Mouse (Mus musculus): Measurements from ENCODE around the gene Tnik. TPM values are rescaled to one million over a fixed set of nuclear protein-coding genes. Genes with fewer than 3 reads are reported as not detected.

Gene Tnik
- polyA plus RNA-seq, 1 experiment from 2014 or later = 106 TPM

GRCm38 (mm10) chr3:28705522-28706137 lies 442.6 kb downstream of the Tnik start:
- ATAC-seq (ENCODE audit: low read depth) = no peak
- Histone ChIP-seq H3K4me3 (ENCODE audit: low read depth, low read length) (no peak overlapping the region), H3K9me3 (ENCODE audit: control insufficient read depth, low read length) (no peaks in the 10 kb centered on the region), H3K9ac (replicated peaks; ENCODE audit: low read depth, low read length) (no peak overlapping the region), H3K27ac (ENCODE audit: low read depth, low read length) (no peak overlapping the region), H3K36me3 (ENCODE audit: control insufficient read depth, insufficient read depth, low read length) (no peaks in the 10 kb centered on the region), H3K4me1 (ENCODE audit: control insufficient read depth, insufficient read depth, low read length) (no peaks in the 10 kb centered on the region), H3K27me3 (ENCODE audit: control insufficient read depth, insufficient read depth, low read length) (no peaks in the 10 kb centered on the region), H3K4me2 (ENCODE audit: low read depth, low read length) (no peak overlapping the region)
- WGBS = 72% methylated on average over 10 of the region's 10 CpGs

GRCm38 (mm10) chr3:28706736-28707135 lies 443.7 kb downstream of the Tnik start:
- H3K9me3 ChIP-seq (ENCODE audit: control insufficient read depth, low read length) = no peaks in the 10 kb centered on the region
- H3K36me3 ChIP-seq (ENCODE audit: control insufficient read depth, insufficient read depth, low read length) = no peaks in the 10 kb centered on the region
- H3K27me3 ChIP-seq (ENCODE audit: control insufficient read depth, insufficient read depth, low read length) = no peaks in the 10 kb centered on the region
- no peak overlapping the region for H3K4me3 ChIP-seq (ENCODE audit: low read depth, low read length)
- ATAC-seq (ENCODE audit: low read depth) = no peak
- H3K4me1 ChIP-seq (ENCODE audit: control insufficient read depth, insufficient read depth, low read length) = no peaks in the 10 kb centered on the region
- no peak overlapping the region for H3K4me2 ChIP-seq (ENCODE audit: low read depth, low read length)
- WGBS = 85% methylated on average over 4 of the region's 4 CpGs
- H3K27ac ChIP-seq (ENCODE audit: low read depth, low read length) = no peak overlapping the region
- no peak overlapping the region for H3K9ac ChIP-seq (replicated peaks; ENCODE audit: low read depth, low read length)

- Histone ChIP-seq H3K27me3 (ENCODE audit: control insufficient read depth, insufficient read depth, low read length) (no peaks in the 10 kb centered on the region), H3K36me3 (ENCODE audit: control insufficient read depth, insufficient read depth, low read length) (no peaks in the 10 kb centered on the region), H3K27ac (ENCODE audit: low read depth, low read length) (no peak overlapping the region), H3K4me3 (ENCODE audit: low read depth, low read length) (no peak overlapping the region), H3K9me3 (ENCODE audit: control insufficient read depth, low read length) (no peaks in the 10 kb centered on the region), H3K4me2 (ENCODE audit: low read depth, low read length) (no peak overlapping the region), H3K9ac (replicated peaks; ENCODE audit: low read depth, low read length) (no peak overlapping the region), H3K4me1 (ENCODE audit: control insufficient read depth, insufficient read depth, low read length) (no peaks in the 10 kb centered on the region)
- WGBS = 84% methylated on average over 1 of the region's 1 CpGs
- no peak for ATAC-seq (ENCODE audit: low read depth)
These were observed 446.7 kb downstream of the Tnik start for GRCm38 (mm10) chr3:28709740-28710139.

GRCm38 (mm10) chr3:28713913-28714698 lies 451.1 kb downstream of the Tnik start:
- Histone ChIP-seq H3K9me3 (ENCODE audit: control insufficient read depth, low read length) (no peaks in the 10 kb centered on the region), H3K4me2 (ENCODE audit: low read depth, low read length) (no peak overlapping the region), H3K4me3 (ENCODE audit: low read depth, low read length) (no peak overlapping the region), H3K27ac (ENCODE audit: low read depth, low read length) (no peak overlapping the region), H3K9ac (replicated peaks; ENCODE audit: low read depth, low read length) (no peak overlapping the region), H3K36me3 (ENCODE audit: control insufficient read depth, insufficient read depth, low read length) (no peaks in the 10 kb centered on the region), H3K27me3 (ENCODE audit: control insufficient read depth, insufficient read depth, low read length) (no peaks in the 10 kb centered on the region), H3K4me1 (ENCODE audit: control insufficient read depth, insufficient read depth, low read length) (no peaks in the 10 kb centered on the region)
- WGBS = 85% methylated on average over 7 of the region's 7 CpGs
- no peak for ATAC-seq (ENCODE audit: low read depth)

- Histone ChIP-seq H3K36me3 (ENCODE audit: control insufficient read depth, insufficient read depth, low read length) (no peaks in the 10 kb centered on the region), H3K9ac (replicated peaks; ENCODE audit: low read depth, low read length) (no peak overlapping the region), H3K27ac (ENCODE audit: low read depth, low read length) (no peak overlapping the region), H3K4me3 (ENCODE audit: low read depth, low read length) (no peak overlapping the region), H3K4me2 (ENCODE audit: low read depth, low read length) (no peak overlapping the region), H3K9me3 (ENCODE audit: control insufficient read depth, low read length) (no peaks in the 10 kb centered on the region), H3K4me1 (ENCODE audit: control insufficient read depth, insufficient read depth, low read length) (no peaks in the 10 kb centered on the region), H3K27me3 (ENCODE audit: control insufficient read depth, insufficient read depth, low read length) (no peaks in the 10 kb centered on the region)
- WGBS = 71% methylated on average over 2 of the region's 2 CpGs
- ATAC-seq (ENCODE audit: low read depth) = no peak
These were observed 455.5 kb downstream of the Tnik start for GRCm38 (mm10) chr3:28718521-28718920.

GRCm38 (mm10) chr3:28721218-28721617 lies 458.2 kb downstream of the Tnik start:
- Histone ChIP-seq H3K4me3 (ENCODE audit: low read depth, low read length) (no peak overlapping the region), H3K9me3 (ENCODE audit: control insufficient read depth, low read length) (no peaks in the 10 kb centered on the region), H3K4me2 (ENCODE audit: low read depth, low read length) (no peak overlapping the region), H3K27ac (ENCODE audit: low read depth, low read length) (no peak overlapping the region), H3K27me3 (ENCODE audit: control insufficient read depth, insufficient read depth, low read length) (no peaks in the 10 kb centered on the region), H3K4me1 (ENCODE audit: control insufficient read depth, insufficient read depth, low read length) (no peaks in the 10 kb centered on the region), H3K36me3 (ENCODE audit: control insufficient read depth, insufficient read depth, low read length) (no peaks in the 10 kb centered on the region), H3K9ac (replicated peaks; ENCODE audit: low read depth, low read length) (no peak overlapping the region)
- ATAC-seq (ENCODE audit: low read depth) = no peak
- 78% methylated on average over 5 of the region's 5 CpGs for WGBS

GRCm38 (mm10) chr3:28721838-28722237 lies 458.8 kb downstream of the Tnik start:
- no peak overlapping the region for H3K4me2 ChIP-seq (ENCODE audit: low read depth, low read length)
- no peak overlapping the region for H3K4me3 ChIP-seq (ENCODE audit: low read depth, low read length)
- ATAC-seq (ENCODE audit: low read depth) = no peak
- H3K9ac ChIP-seq (replicated peaks; ENCODE audit: low read depth, low read length) = no peak overlapping the region
- 91% methylated on average over 7 of the region's 7 CpGs for WGBS
- H3K36me3 ChIP-seq (ENCODE audit: control insufficient read depth, insufficient read depth, low read length) = no peaks in the 10 kb centered on the region
- no peaks in the 10 kb centered on the region for H3K4me1 ChIP-seq (ENCODE audit: control insufficient read depth, insufficient read depth, low read length)
- no peaks in the 10 kb centered on the region for H3K9me3 ChIP-seq (ENCODE audit: control insufficient read depth, low read length)
- H3K27me3 ChIP-seq (ENCODE audit: control insufficient read depth, insufficient read depth, low read length) = no peaks in the 10 kb centered on the region
- H3K27ac ChIP-seq (ENCODE audit: low read depth, low read length) = no peak overlapping the region

GRCm38 (mm10) chr3:28722531-28722930 lies 459.5 kb downstream of the Tnik start:
- no peak overlapping the region for H3K4me2 ChIP-seq (ENCODE audit: low read depth, low read length)
- H3K27me3 ChIP-seq (ENCODE audit: control insufficient read depth, insufficient read depth, low read length) = no peaks in the 10 kb centered on the region
- no peaks in the 10 kb centered on the region for H3K36me3 ChIP-seq (ENCODE audit: control insufficient read depth, insufficient read depth, low read length)
- H3K4me3 ChIP-seq (ENCODE audit: low read depth, low read length) = no peak overlapping the region
- no peaks in the 10 kb centered on the region for H3K4me1 ChIP-seq (ENCODE audit: control insufficient read depth, insufficient read depth, low read length)
- H3K27ac ChIP-seq (ENCODE audit: low read depth, low read length) = no peak overlapping the region
- no peak overlapping the region for H3K9ac ChIP-seq (replicated peaks; ENCODE audit: low read depth, low read length)
- no peak for ATAC-seq (ENCODE audit: low read depth)
- no peaks in the 10 kb centered on the region for H3K9me3 ChIP-seq (ENCODE audit: control insufficient read depth, low read length)

GRCm38 (mm10) chr3:28723534-28723933 lies 460.5 kb downstream of the Tnik start:
- WGBS = 64% methylated on average over 6 of the region's 6 CpGs
- H3K4me3 ChIP-seq (ENCODE audit: low read depth, low read length) = no peak overlapping the region
- no peak overlapping the region for H3K9ac ChIP-seq (replicated peaks; ENCODE audit: low read depth, low read length)
- H3K36me3 ChIP-seq (ENCODE audit: control insufficient read depth, insufficient read depth, low read length) = no peaks in the 10 kb centered on the region
- ATAC-seq (ENCODE audit: low read depth) = no peak
- no peaks in the 10 kb centered on the region for H3K4me1 ChIP-seq (ENCODE audit: control insufficient read depth, insufficient read depth, low read length)
- no peaks in the 10 kb centered on the region for H3K9me3 ChIP-seq (ENCODE audit: control insufficient read depth, low read length)
- H3K27me3 ChIP-seq (ENCODE audit: control insufficient read depth, insufficient read depth, low read length) = no peaks in the 10 kb centered on the region
- no peak overlapping the region for H3K4me2 ChIP-seq (ENCODE audit: low read depth, low read length)
- H3K27ac ChIP-seq (ENCODE audit: low read depth, low read length) = no peak overlapping the region
